Mouse (Mus musculus) erythroblast, embryonic 14.5 days (primary cell): ENCODE results near the gene Lrp4.

ENCODE experiments used
- GATA1 ChIP-seq: IDR thresholded peaks from 2 replicates; pipeline ENCODE4 v1.6.1; 2012; ENCODE audit warnings: low read length, inconsistent platforms, mixed read lengths
- TAL1 ChIP-seq: IDR thresholded peaks from 3 replicates; pipeline ENCODE4 v1.6.1; 2012; ENCODE audit warnings: low read length, inconsistent platforms, mixed read lengths

- TF ChIP-seq TAL1: no peak
- TF ChIP-seq GATA1: no peak
These were observed at the start of gene Lrp4 for GRCm38 (mm10) chr2:91457259-91457655.
